Mouse (Mus musculus): ENCODE data around the gene Hp1bp3. TPM values are rescaled to one million over a fixed set of nuclear protein-coding genes. Genes with fewer than 3 reads are reported as not detected.

The Hp1bp3 gene
- total and polyA plus RNA-seq, 2 experiments from 2014 or later = 62.4 to 78.1 TPM

DNA sequence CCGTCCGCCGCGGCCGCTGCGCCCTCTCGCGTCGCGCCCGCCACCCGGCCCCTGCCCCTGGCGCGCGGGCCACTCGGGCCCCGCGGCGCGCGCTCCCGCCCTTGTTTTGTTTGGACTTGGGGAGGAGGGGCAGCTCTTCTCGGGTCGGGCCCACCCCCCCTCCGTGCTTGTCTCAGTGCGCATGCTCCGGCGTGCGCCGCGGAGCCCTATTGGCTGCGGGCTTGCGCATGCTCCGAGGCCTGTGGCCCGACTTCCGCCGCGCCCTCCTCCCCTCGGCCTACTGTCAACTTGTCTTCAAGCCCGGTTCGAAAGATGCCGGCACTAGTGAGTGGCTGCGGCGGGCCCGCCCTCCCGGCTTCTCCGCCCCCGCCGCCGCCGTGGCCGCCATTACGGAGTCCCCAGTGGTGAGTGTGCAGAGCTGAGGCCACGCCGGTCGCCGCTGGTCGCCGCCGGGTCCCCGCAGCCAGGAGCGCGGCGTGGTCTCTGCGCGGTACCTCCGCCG is 846 bp downstream of the Hp1bp3 start:
- H3K9me3 ChIP-seq (replicated peaks; ENCODE audit: control insufficient read depth, low read length) = no peaks in the 10 kb centered on the region
- under 1% methylated on average over 47 of the region's 68 CpGs for WGBS

DNA sequence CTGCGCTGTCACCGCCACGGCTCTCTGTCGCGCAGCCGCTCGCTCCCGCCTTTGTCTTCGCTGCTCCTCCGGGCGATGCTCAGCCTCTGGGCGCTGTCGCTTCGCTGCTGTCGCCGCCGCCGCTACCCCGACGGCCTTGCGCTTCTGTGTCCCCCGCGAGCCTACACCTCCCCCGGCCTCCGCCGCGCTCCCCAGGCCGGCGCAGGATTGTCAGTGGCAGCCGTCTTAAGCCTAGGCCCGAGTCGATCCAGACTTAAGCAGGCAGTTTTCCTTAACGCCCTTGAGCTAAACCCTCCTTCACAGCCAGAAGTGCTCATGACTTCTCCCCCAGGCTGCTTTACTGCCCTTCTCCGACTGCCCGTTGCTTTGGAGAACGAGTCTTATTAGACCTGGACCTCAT is 1.3 kb downstream of the Hp1bp3 start:
- under 1% methylated on average over 36 of the region's 36 CpGs for WGBS
- Histone ChIP-seq H3K9ac (replicated peaks; ENCODE audit: low read depth, low read length) (peak overlapping the region; percentile 94), H3K27ac (ENCODE audit: low read depth) (peak overlapping the region; percentile 100), H3K4me1 (ENCODE audit: control insufficient read depth, insufficient read depth) (peaks cover 15% of the 10 kb centered on the region), H3K27me3 (ENCODE audit: control insufficient read depth, insufficient read depth, low read length) (no peaks in the 10 kb centered on the region), H3K4me2 (ENCODE audit: low read depth, low read length) (peak overlapping the region; percentile 70), H3K4me3 (ENCODE audit: low read depth, low read length) (peak overlapping the region; percentile 85), H3K9me3 (replicated peaks; ENCODE audit: control insufficient read depth, low read length) (no peaks in the 10 kb centered on the region), H3K36me3 (replicated peaks; ENCODE audit: control insufficient read depth, insufficient read depth, low read length) (peaks cover 11% of the 10 kb centered on the region)
- TF ChIP-seq CTCF (IDR thresholded peaks at IDR 0.05; ENCODE audit: low read depth) (no peak), EP300 (IDR thresholded peaks at IDR 0.05; ENCODE audit: low read depth) (no peak)
- peak; percentile 38 for DNase-seq (ENCODE audit: low spot score)
- peak; percentile 3 for ATAC-seq (ENCODE audit: insufficient read depth, low read depth)

More for the DNA sequence above, 846 bp downstream of the Hp1bp3 start:
- H3K27me3 ChIP-seq (ENCODE audit: control insufficient read depth, insufficient read depth, low read length) = no peaks in the 10 kb centered on the region
- TF ChIP-seq CTCF (IDR thresholded peaks at IDR 0.05; ENCODE audit: low read depth) = no peak
- no peak for TF ChIP-seq EP300 (IDR thresholded peaks at IDR 0.05; ENCODE audit: low read depth)
- peak overlapping the region; percentile 85 for H3K4me3 ChIP-seq (ENCODE audit: low read depth, low read length)
- ATAC-seq (ENCODE audit: insufficient read depth, low read depth) (peak; percentile 96), DNase-seq (ENCODE audit: low spot score) (peak; percentile 98)
- peak overlapping the region; percentile 100 for H3K27ac ChIP-seq (ENCODE audit: low read depth)
- H3K36me3 ChIP-seq (replicated peaks; ENCODE audit: control insufficient read depth, insufficient read depth, low read length) = peaks cover 6% of the 10 kb centered on the region
- peaks cover 15% of the 10 kb centered on the region for H3K4me1 ChIP-seq (ENCODE audit: control insufficient read depth, insufficient read depth)
- H3K4me2 ChIP-seq (ENCODE audit: low read depth, low read length) = peak overlapping the region; percentile 83
- peak overlapping the region; percentile 95 for H3K9ac ChIP-seq (replicated peaks; ENCODE audit: low read depth, low read length)

DNA sequence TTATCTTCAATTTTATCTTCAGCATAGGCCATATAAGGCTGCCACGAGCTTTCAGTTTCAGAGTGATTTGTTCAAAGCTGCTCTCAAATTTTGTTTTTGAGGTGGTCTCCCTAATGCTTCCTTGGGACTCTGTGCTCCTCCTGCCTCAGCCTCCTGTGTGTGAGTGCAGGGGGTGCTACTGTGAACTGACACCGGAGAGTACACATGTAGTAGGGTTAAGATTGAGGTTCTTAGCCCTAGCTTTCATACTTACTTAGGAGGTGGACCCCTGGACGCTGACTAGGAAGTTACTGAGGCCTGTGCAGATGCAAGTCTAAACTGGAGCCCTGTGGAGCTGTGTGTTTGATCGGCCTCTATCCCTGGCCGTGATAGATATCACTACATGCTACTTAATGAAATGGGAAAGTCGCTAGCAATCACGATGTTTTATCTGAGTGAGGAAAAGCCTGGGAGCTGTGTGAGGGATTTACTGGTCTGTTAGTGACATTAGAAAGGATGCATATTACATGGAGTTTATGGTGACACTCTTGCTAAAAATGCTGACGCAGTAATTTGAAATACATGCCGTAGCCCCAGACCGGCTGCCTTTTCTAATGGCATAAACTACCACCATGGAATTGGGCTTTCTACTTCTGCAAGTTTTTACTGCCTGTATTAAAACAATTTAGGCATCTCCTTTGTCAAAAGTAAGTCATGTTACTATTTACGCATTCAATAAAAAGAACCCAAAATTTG is 2.0 kb downstream of the Hp1bp3 start:
- H3K36me3 ChIP-seq (replicated peaks; ENCODE audit: control insufficient read depth, insufficient read depth, low read length) = peaks cover 18% of the 10 kb centered on the region
- DNase-seq (ENCODE audit: low spot score) (no peak), ATAC-seq (ENCODE audit: insufficient read depth, low read depth) (no peak)
- TF ChIP-seq CTCF (IDR thresholded peaks at IDR 0.05; ENCODE audit: low read depth) (no peak), EP300 (IDR thresholded peaks at IDR 0.05; ENCODE audit: low read depth) (no peak)
- WGBS = 64% methylated on average over 11 of the region's 11 CpGs
- peak overlapping the region; percentile 100 for H3K27ac ChIP-seq (ENCODE audit: low read depth)
- H3K4me3 ChIP-seq (ENCODE audit: low read depth, low read length) = peak overlapping the region; percentile 85
- H3K9me3 ChIP-seq (replicated peaks; ENCODE audit: control insufficient read depth, low read length) = no peaks in the 10 kb centered on the region
- H3K27me3 ChIP-seq (ENCODE audit: control insufficient read depth, insufficient read depth, low read length) = no peaks in the 10 kb centered on the region
- H3K4me2 ChIP-seq (ENCODE audit: low read depth, low read length) = peak overlapping the region; percentile 70
- H3K9ac ChIP-seq (replicated peaks; ENCODE audit: low read depth, low read length) = peak overlapping the region; percentile 94
- H3K4me1 ChIP-seq (ENCODE audit: control insufficient read depth, insufficient read depth) = peaks cover 15% of the 10 kb centered on the region

DNA sequence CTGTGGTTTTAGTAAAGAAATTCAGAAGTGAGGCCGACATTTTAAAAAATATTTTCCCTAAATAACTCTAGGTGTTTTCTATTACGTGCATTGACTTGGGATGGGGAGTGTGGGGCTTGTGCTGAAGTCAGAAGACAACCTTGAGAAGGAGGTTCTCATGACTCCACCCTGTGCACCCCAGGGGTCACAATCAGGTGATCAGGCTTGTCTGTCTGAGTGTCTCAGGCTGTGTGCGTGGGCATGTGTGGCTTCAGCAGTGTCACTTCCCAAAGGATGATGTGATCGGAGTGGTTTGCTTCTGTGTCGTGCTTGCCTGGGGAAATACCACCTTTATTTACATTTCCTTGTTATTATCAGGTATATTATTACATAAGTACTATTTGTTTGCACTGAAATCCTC is 3.2 kb downstream of the Hp1bp3 start:
- H3K27me3 ChIP-seq (ENCODE audit: control insufficient read depth, insufficient read depth, low read length) = no peaks in the 10 kb centered on the region
- TF ChIP-seq CTCF (IDR thresholded peaks at IDR 0.05; ENCODE audit: low read depth) (no peak), EP300 (IDR thresholded peaks at IDR 0.05; ENCODE audit: low read depth) (no peak)
- WGBS = 84% methylated on average over 5 of the region's 5 CpGs
- no peak overlapping the region for H3K4me2 ChIP-seq (ENCODE audit: low read depth, low read length)
- no peaks in the 10 kb centered on the region for H3K9me3 ChIP-seq (replicated peaks; ENCODE audit: control insufficient read depth, low read length)
- H3K4me1 ChIP-seq (ENCODE audit: control insufficient read depth, insufficient read depth) = peaks cover 15% of the 10 kb centered on the region
- no peak overlapping the region for H3K4me3 ChIP-seq (ENCODE audit: low read depth, low read length)
- DNase-seq (ENCODE audit: low spot score) (no peak), ATAC-seq (ENCODE audit: insufficient read depth, low read depth) (no peak)
- H3K36me3 ChIP-seq (replicated peaks; ENCODE audit: control insufficient read depth, insufficient read depth, low read length) = peaks cover 30% of the 10 kb centered on the region
- no peak overlapping the region for H3K27ac ChIP-seq (ENCODE audit: low read depth)
- no peak overlapping the region for H3K9ac ChIP-seq (replicated peaks; ENCODE audit: low read depth, low read length)

DNA sequence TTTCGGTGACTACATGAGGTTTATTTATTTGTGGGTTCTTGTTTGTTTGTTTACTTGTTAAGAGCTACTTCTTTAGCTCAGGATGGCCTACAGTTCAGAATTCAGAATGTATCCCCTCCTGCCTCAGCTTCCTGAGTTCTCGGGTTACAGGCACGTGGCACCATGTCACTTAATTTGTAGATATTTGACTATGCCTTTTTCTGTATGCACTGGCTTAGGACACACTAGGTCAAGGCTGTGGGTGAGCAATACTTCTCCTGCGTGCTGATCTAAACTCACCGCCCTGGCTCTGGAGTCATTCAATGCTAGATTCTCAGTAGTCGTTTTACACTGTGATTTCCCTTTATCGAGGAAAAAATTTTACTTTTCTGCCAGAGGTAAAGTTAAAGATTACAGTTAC is 4.7 kb downstream of the Hp1bp3 start:
- WGBS = 74% methylated on average over 7 of the region's 7 CpGs
- peaks cover 40% of the 10 kb centered on the region for H3K36me3 ChIP-seq (replicated peaks; ENCODE audit: control insufficient read depth, insufficient read depth, low read length)
- ATAC-seq (ENCODE audit: insufficient read depth, low read depth) (no peak), DNase-seq (ENCODE audit: low spot score) (no peak)
- no peak overlapping the region for H3K9ac ChIP-seq (replicated peaks; ENCODE audit: low read depth, low read length)
- no peaks in the 10 kb centered on the region for H3K27me3 ChIP-seq (ENCODE audit: control insufficient read depth, insufficient read depth, low read length)
- peaks cover 15% of the 10 kb centered on the region for H3K4me1 ChIP-seq (ENCODE audit: control insufficient read depth, insufficient read depth)
- no peak overlapping the region for H3K27ac ChIP-seq (ENCODE audit: low read depth)
- no peaks in the 10 kb centered on the region for H3K9me3 ChIP-seq (replicated peaks; ENCODE audit: control insufficient read depth, low read length)
- no peak for TF ChIP-seq CTCF (IDR thresholded peaks at IDR 0.05; ENCODE audit: low read depth)
- no peak for TF ChIP-seq EP300 (IDR thresholded peaks at IDR 0.05; ENCODE audit: low read depth)
- no peak overlapping the region for H3K4me2 ChIP-seq (ENCODE audit: low read depth, low read length)
- no peak overlapping the region for H3K4me3 ChIP-seq (ENCODE audit: low read depth, low read length)
